Mouse (Mus musculus): ENCODE measurements around the gene Ttc7b. TPM values are rescaled to one million over a fixed set of nuclear protein-coding genes. Genes with fewer than 3 reads are reported as not detected.
A peak's percentile ranks its signal among the peaks of the same experiment; 100 is the strongest.

Gene Ttc7b
- polyA plus RNA-seq, 1 experiment: 52.4 TPM

DNA sequence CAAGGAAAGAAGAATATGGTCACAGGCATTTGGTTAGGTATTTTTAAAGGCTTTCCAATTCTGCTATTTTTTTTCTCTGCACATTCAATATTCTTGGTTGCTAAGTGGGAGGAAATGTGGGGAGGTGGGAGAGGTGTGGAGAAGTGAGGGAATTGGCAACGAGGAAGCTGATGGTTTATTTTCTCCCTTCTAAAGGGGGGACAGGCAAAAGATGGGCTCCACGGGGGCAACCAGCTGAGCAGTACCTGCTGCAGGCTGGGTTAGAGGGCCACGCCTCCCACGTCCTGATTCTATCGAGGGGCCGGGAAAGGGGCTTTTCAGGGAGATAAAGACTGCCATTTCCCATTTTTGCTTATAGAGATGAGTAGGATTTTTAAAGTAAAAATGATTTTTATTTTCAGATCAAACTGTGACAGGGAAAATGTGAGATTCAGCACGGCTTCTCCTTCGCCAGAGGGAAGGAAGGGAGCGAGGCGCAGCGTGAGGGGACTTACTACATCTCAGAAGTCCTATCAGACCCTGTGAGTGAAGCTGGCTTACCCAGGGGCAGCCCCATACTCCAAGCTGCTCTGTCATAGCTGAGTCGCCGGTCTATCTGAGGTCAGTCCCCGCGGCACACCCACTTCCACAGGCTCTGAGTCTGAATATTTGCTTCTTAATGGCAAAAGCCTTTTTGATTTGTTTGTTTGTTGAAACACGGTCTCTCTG lies 167.4 kb downstream of the Ttc7b start:
- no peak for TF ChIP-seq POLR2A (IDR thresholded peaks at IDR 0.05; ENCODE audit: borderline replicate concordance, extremely low read depth, low read depth, low read length)
- TF ChIP-seq CTCF (IDR thresholded peaks at IDR 0.05; ENCODE audit: insufficient read depth, low read length): no peak
- DNase-seq: no peak
- Histone ChIP-seq H3K4me3 (replicated peaks; ENCODE audit: extremely low read depth, low read depth, low read length) (no peak overlapping the region), H3K4me1 (ENCODE audit: control insufficient read depth, insufficient read depth, low read length) (no peaks in the 10 kb centered on the region)
- 90% methylated on average over 16 of the region's 16 CpGs for WGBS

DNA sequence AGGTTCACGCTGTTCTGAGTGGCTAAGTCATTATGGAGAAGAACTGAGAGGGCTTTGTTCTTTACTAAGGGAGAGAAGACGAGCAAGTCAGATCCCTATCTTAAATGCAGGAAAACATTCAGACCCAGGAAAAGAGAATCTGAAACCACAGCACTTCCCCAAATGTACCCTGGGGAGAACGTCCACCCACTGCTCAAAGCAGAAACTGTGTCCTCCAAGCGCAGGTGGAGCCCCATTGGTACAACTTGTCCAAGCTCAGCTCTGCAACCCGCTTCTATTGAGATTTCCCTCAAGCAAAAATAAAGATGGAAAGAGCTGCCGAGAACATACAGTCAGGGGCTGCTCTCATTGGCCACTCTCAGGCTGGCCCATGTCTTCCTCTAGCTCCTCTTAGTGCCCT lies 168.5 kb downstream of the Ttc7b start:
- Histone ChIP-seq H3K4me1 (ENCODE audit: control insufficient read depth, insufficient read depth, low read length) (no peaks in the 10 kb centered on the region), H3K4me3 (replicated peaks; ENCODE audit: extremely low read depth, low read depth, low read length) (no peak overlapping the region)
- WGBS: 73% methylated on average over 6 of the region's 6 CpGs
- DNase-seq: no peak
- TF ChIP-seq POLR2A (IDR thresholded peaks at IDR 0.05; ENCODE audit: borderline replicate concordance, extremely low read depth, low read depth, low read length): no peak
- no peak for TF ChIP-seq CTCF (IDR thresholded peaks at IDR 0.05; ENCODE audit: insufficient read depth, low read length)

DNA sequence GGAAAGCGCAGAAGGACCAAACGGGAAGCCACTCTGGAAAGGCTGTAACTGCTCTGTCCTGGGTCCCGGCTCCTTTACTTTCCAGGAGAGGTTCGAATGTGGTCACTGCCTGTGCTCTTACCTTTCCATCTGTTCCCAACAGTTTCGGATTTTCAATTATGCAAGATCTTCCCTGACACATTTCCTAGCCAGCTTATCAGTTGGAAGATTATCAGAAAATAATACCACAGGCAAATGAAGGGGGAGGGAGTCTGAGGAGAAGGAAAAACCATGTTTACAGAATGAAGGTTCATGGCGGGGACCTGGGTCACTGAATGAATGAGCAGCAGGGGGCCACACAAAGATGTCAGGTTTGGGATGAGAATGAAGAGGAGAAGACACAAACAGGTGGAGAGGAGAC lies 177.1 kb downstream of the Ttc7b start:
- TF ChIP-seq POLR2A (IDR thresholded peaks at IDR 0.05; ENCODE audit: borderline replicate concordance, extremely low read depth, low read depth, low read length): no peak
- no peak for DNase-seq
- WGBS: 63% methylated on average over 6 of the region's 6 CpGs
- no peak overlapping the region for H3K4me3 ChIP-seq (replicated peaks; ENCODE audit: extremely low read depth, low read depth, low read length)
- no peaks in the 10 kb centered on the region for H3K4me1 ChIP-seq (ENCODE audit: control insufficient read depth, insufficient read depth, low read length)

DNA sequence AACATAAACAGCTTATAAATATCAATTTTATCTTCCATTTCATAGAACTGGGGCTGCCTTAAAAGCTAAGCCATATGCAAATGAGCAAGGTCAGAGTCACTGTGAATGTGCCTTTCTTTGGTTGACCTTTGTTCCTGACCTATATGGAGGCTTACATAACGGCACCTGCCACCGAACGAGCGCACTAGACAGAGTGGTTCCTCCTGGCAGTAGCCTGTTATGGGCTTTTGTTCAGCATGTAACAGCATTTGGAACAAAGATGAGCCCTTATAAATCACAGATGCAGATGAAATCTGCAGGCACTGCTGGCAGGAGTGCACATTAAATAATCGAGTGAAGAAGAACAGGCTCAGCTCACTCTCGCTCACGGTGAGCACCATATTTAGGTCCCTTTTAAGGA lies 179.0 kb downstream of the Ttc7b start:
- no peak for DNase-seq
- TF ChIP-seq CTCF (IDR thresholded peaks at IDR 0.05; ENCODE audit: insufficient read depth, low read length) (no peak), POLR2A (IDR thresholded peaks at IDR 0.05; ENCODE audit: borderline replicate concordance, extremely low read depth, low read depth, low read length) (no peak)
- WGBS: 87% methylated on average over 7 of the region's 7 CpGs
- H3K4me1 ChIP-seq (ENCODE audit: control insufficient read depth, insufficient read depth, low read length): no peaks in the 10 kb centered on the region
- no peak overlapping the region for H3K4me3 ChIP-seq (replicated peaks; ENCODE audit: extremely low read depth, low read depth, low read length)

DNA sequence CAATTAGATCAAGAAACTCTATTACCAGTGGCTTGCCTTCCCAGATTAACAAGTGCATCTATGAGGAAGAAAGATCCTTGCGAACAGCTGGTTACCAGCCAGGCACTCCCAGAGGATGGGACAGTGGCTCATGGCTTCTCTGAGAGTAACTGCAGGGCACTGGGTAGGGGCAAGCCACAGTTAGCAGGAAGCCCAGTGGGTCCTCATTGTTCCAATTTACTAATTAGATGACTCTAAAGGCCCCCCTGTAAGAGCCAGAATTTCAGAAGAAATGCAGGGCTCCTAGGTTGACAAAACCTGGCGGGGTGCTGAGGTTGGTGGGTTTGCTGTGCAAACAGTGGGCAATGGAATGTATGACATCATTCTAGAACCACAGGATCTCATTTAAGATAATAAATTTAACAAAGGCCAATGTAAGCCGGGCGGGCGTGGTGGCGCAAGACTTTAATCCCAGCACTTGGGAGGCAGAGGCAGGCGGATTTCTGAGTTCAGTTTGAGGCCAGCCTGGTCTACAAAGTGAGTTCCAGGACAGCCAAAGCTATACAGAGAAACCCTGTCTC lies 179.6 kb downstream of the Ttc7b start:
- no peak for DNase-seq
- 93% methylated on average over 7 of the region's 7 CpGs for WGBS
- TF ChIP-seq POLR2A (IDR thresholded peaks at IDR 0.05; ENCODE audit: borderline replicate concordance, extremely low read depth, low read depth, low read length): no peak
- TF ChIP-seq CTCF (IDR thresholded peaks at IDR 0.05; ENCODE audit: insufficient read depth, low read length): no peak
- Histone ChIP-seq H3K4me1 (ENCODE audit: control insufficient read depth, insufficient read depth, low read length) (no peaks in the 10 kb centered on the region), H3K4me3 (replicated peaks; ENCODE audit: extremely low read depth, low read depth, low read length) (no peak overlapping the region)

DNA sequence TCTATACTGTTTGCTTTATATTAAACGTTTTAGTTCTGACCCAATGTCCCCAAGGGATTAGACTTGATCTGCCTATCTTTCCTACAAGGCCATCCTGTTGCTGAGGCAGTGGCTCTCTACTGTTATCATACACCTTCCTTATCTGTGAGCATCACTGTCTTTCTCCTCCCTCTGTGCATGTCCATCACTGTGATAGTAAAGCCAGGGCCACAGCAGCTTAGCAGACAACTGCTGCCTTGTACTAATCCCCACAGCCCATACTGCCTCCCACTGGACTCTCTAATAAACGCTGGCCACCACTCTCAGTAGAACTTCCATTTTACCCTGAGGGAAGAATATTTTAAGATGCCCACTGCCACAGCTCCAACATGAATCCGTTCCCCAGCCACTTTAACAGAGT lies 182.6 kb downstream of the Ttc7b start:
- DNase-seq: no peak
- 57% methylated on average over 3 of the region's 3 CpGs for WGBS
- no peaks in the 10 kb centered on the region for H3K4me1 ChIP-seq (ENCODE audit: control insufficient read depth, insufficient read depth, low read length)
- no peak overlapping the region for H3K4me3 ChIP-seq (replicated peaks; ENCODE audit: extremely low read depth, low read depth, low read length)
- TF ChIP-seq POLR2A (IDR thresholded peaks at IDR 0.05; ENCODE audit: borderline replicate concordance, extremely low read depth, low read depth, low read length): no peak
- TF ChIP-seq CTCF (IDR thresholded peaks at IDR 0.05; ENCODE audit: insufficient read depth, low read length): peak; percentile 44

DNA sequence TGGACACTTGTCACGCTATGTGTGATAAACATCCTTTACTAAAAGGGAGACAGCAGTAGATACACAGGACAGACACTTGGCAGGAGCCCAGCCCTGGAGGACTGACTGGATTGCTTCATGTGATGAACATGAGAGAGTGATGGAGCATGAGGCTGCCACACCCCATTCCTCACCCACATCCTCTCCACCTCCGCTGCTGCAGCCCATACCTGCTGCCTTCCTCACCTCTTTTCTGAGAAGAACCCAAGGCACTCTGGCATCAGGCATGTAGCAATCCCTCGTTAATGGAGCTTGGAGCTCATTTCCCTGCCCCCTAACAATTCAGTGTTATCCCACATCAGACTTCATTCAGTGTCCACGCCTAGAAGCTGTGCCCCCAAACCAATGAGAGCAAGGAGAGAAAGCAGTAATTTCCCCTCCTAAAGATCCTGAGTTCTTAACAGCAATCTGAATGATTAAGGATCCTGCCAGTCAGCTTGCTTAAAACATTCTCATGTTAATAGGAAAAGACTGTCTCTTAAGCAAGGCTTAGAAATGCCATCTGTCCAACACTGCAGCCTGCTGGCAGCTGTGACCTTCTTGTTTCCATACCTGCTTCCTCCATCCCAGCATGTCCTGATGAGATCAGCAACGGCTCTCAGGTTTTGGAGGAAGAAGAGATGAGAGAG lies 183.1 kb downstream of the Ttc7b start:
- H3K4me1 ChIP-seq (ENCODE audit: control insufficient read depth, insufficient read depth, low read length): no peaks in the 10 kb centered on the region
- TF ChIP-seq POLR2A (IDR thresholded peaks at IDR 0.05; ENCODE audit: borderline replicate concordance, extremely low read depth, low read depth, low read length) (no peak), CTCF (IDR thresholded peaks at IDR 0.05; ENCODE audit: insufficient read depth, low read length) (peak; percentile 66)
- WGBS: 70% methylated on average over 5 of the region's 5 CpGs
- DNase-seq: no peak
- no peak overlapping the region for H3K4me3 ChIP-seq (replicated peaks; ENCODE audit: extremely low read depth, low read depth, low read length)

DNA sequence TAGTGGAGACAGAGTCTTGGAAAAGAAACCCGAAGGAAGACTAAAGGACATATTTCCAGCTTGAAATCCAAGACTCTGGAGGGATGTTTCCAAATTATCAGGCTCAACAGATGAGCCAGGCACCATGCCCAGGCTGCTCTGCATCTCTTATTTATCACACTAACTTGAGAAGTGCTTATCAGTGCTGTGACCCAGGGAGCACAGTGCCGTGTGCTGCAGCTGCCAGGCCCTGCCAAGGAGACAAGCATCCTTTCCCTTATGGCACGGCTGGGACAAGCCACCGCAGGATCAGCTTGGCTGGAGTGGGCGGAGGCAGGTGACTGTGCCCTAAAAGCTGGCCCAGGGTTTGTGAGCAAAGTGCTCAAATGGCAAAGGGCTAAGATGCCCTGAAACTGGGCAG lies 184.4 kb downstream of the Ttc7b start:
- Histone ChIP-seq H3K4me3 (replicated peaks; ENCODE audit: extremely low read depth, low read depth, low read length) (no peak overlapping the region), H3K4me1 (ENCODE audit: control insufficient read depth, insufficient read depth, low read length) (no peaks in the 10 kb centered on the region)
- 73% methylated on average over 5 of the region's 5 CpGs for whole genome bisulfite sequencing
- no peak for TF ChIP-seq CTCF (IDR thresholded peaks at IDR 0.05; ENCODE audit: insufficient read depth, low read length)
- TF ChIP-seq POLR2A (IDR thresholded peaks at IDR 0.05; ENCODE audit: borderline replicate concordance, extremely low read depth, low read depth, low read length): no peak
- DNase-seq: no peak

DNA sequence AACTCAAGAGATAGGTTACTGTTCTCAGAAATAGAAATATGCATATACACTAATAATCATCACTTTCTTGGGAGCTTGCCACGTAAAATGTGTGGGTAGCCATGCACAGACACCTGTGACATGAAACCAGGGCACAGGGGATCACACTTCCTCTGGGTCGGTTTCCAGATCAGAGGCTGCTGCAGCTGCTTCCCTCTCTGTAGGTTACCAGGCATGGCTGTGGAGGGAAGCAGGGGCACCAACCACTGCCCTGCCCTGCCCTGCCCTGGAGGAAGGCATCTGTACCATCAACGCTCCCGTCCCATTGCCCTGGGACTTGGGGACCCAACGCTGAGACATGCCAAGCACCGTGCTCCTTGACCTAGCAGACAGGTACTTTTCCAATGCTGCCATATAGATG lies 188.8 kb downstream of the Ttc7b start:
- 90% methylated on average over 6 of the region's 6 CpGs for WGBS
- DNase-seq: no peak
- Histone ChIP-seq H3K4me3 (replicated peaks; ENCODE audit: extremely low read depth, low read depth, low read length) (no peak overlapping the region), H3K4me1 (ENCODE audit: control insufficient read depth, insufficient read depth, low read length) (peaks cover 7% of the 10 kb centered on the region)
- TF ChIP-seq CTCF (IDR thresholded peaks at IDR 0.05; ENCODE audit: insufficient read depth, low read length) (no peak), POLR2A (IDR thresholded peaks at IDR 0.05; ENCODE audit: borderline replicate concordance, extremely low read depth, low read depth, low read length) (no peak)

DNA sequence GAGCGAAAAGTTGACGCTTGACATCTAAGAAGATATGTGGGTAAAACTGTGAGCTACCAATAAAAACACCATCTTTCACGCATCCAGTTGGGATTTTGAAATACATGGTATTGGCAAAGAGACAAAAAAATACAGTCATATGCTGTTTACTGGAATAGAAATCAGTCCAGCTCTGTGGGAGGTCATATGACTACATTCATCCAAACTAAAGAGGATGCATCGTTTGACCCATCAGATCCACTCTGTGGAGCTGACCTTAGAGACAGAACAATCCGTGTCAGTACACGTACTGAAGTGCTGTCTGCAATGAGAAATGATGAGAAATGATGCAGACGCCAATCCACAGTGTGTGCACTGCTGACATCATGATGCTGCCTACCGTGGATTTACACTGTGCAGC lies 190.4 kb downstream of the Ttc7b start:
- DNase-seq: no peak
- WGBS: 84% methylated on average over 8 of the region's 8 CpGs
- TF ChIP-seq POLR2A (IDR thresholded peaks at IDR 0.05; ENCODE audit: borderline replicate concordance, extremely low read depth, low read depth, low read length) (no peak), CTCF (IDR thresholded peaks at IDR 0.05; ENCODE audit: insufficient read depth, low read length) (no peak)
- no peak overlapping the region for H3K4me3 ChIP-seq (replicated peaks; ENCODE audit: extremely low read depth, low read depth, low read length)
- peaks cover 7% of the 10 kb centered on the region for H3K4me1 ChIP-seq (ENCODE audit: control insufficient read depth, insufficient read depth, low read length)
